Mouse (Mus musculus) myocyte (in vitro differentiated cells): Measurements from ENCODE around the gene Top1.

Source experiments
- MYOD1 ChIP-seq, 3 experiments: IDR thresholded peaks; one replicate each; pipeline ENCODE4 v1.6.1; 2011; ENCODE audit warnings: control low read depth in 2 of 3, low read depth in 2 of 3, mild to moderate bottlenecking in 2 of 3, moderate library complexity in 1 of 3; ENCODE audit not compliant: insufficient read length in 2 of 3, control insufficient read depth in 1 of 3
- POLR2A ChIP-seq: IDR thresholded peaks from one replicate; pipeline ENCODE4 v1.6.1; 2011; ENCODE audit warnings: low read depth, mild to moderate bottlenecking, control low read depth, moderate library complexity; ENCODE audit not compliant: insufficient read length
- POLR2AphosphoS2 ChIP-seq: IDR thresholded peaks from one replicate; pipeline ENCODE4 v1.6.1; 2011; ENCODE audit warnings: low read depth, control low read depth; ENCODE audit not compliant: insufficient read length

- TF ChIP-seq MYOD1 (IDR thresholded peaks at IDR 0.05; ENCODE audit: control insufficient read depth in 1 of 3, insufficient read length in 2 of 3, low read depth in 2 of 3) (peak in 1 of 3 experiments; percentile 22), POLR2A (no peak), POLR2AphosphoS2 (no peak)
Observed at GRCm38 (mm10) chr2:160613186-160613919, 32.3 kb upstream of the Top1 start.
